Mouse (Mus musculus): ENCODE data around the gene Tmem221.
A peak's percentile ranks its signal among the peaks of the same experiment; 100 is the strongest.

The Tmem221 gene

GRCm38 (mm10) chr8:71577856-71578387 is 19.3 kb upstream of the Tmem221 start:
- no peak for DNase-seq (ENCODE audit: low read depth)

- no peak for DNase-seq (ENCODE audit: low read depth)
Observed at GRCm38 (mm10) chr8:71575020-71575419, 16.3 kb upstream of the Tmem221 start.

GRCm38 (mm10) chr8:71574426-71574825 is 15.8 kb upstream of the Tmem221 start:
- DNase-seq (ENCODE audit: low read depth), result no peak

- peak; percentile 70 for DNase-seq (ENCODE audit: low read depth)
Observed at GRCm38 (mm10) chr8:71572847-71573633, 14.4 kb upstream of the Tmem221 start.

GRCm38 (mm10) chr8:71572077-71572476 is 13.4 kb upstream of the Tmem221 start:
- no peak for DNase-seq (ENCODE audit: low read depth)

- peak; percentile 91 for DNase-seq (ENCODE audit: low read depth)
Observed at GRCm38 (mm10) chr8:71570291-71570954, 11.8 kb upstream of the Tmem221 start.

- DNase-seq (ENCODE audit: low read depth), result no peak
Observed at GRCm38 (mm10) chr8:71569366-71570290, 11.0 kb upstream of the Tmem221 start.

- DNase-seq (ENCODE audit: low read depth), result no peak
Observed at GRCm38 (mm10) chr8:71568941-71569340, 10.3 kb upstream of the Tmem221 start.

- DNase-seq (ENCODE audit: low read depth), result no peak
Observed at GRCm38 (mm10) chr8:71568387-71568937, 9.8 kb upstream of the Tmem221 start, which contains the start of gene Slc27a1. TSS of gene Slc27a1 (plus strand) at chr8:71568882.

GRCm38 (mm10) chr8:71567587-71567986 is 8.9 kb upstream of the Tmem221 start:
- no peak for DNase-seq (ENCODE audit: low read depth)

GRCm38 (mm10) chr8:71566501-71566900 is 7.8 kb upstream of the Tmem221 start, which contains the start of gene Nxnl1:
TSS of gene Nxnl1 (minus strand) at chr8:71566601.
- no peak for DNase-seq (ENCODE audit: low read depth)

GRCm38 (mm10) chr8:71563992-71564391 is 5.3 kb upstream of the Tmem221 start:
- no peak for DNase-seq (ENCODE audit: low read depth)

- no peak for DNase-seq (ENCODE audit: low read depth)
Observed at GRCm38 (mm10) chr8:71562751-71563150, 4.1 kb upstream of the Tmem221 start.

- peak; percentile 64 for DNase-seq (ENCODE audit: low read depth)
Observed at GRCm38 (mm10) chr8:71561401-71561800, 2.7 kb upstream of the Tmem221 start.

- no peak for DNase-seq (ENCODE audit: low read depth)
Observed at GRCm38 (mm10) chr8:71560765-71561164, 2.1 kb upstream of the Tmem221 start.

GRCm38 (mm10) chr8:71560071-71560470 is 1.4 kb upstream of the Tmem221 start:
- DNase-seq (ENCODE audit: low read depth), result no peak

GRCm38 (mm10) chr8:71558958-71559690 is 453 bp upstream of the Tmem221 start:
- DNase-seq (ENCODE audit: low read depth), result no peak

GRCm38 (mm10) chr8:71554644-71555043 is 4.0 kb downstream of the Tmem221 start:
- DNase-seq (ENCODE audit: low read depth), result no peak

GRCm38 (mm10) chr8:71554001-71554400 is 4.7 kb downstream of the Tmem221 start:
- no peak for DNase-seq (ENCODE audit: low read depth)

- DNase-seq (ENCODE audit: low read depth), result no peak
Observed at GRCm38 (mm10) chr8:71552770-71553169, 5.9 kb downstream of the Tmem221 start.

GRCm38 (mm10) chr8:71550754-71551153 is 7.9 kb downstream of the Tmem221 start:
- no peak for DNase-seq (ENCODE audit: low read depth)
